Mouse (Mus musculus): ENCODE data around the gene Fam102a. TPM values are rescaled to one million over a fixed set of nuclear protein-coding genes. Genes with fewer than 3 reads are reported as not detected.

Gene Fam102a
- polyA plus RNA-seq, 1 experiment from 2014 or later, result 5.9 TPM

GRCm38 (mm10) chr2:32578146-32579046, 43.3 kb downstream of the Fam102a start:
- Histone ChIP-seq H3K4me2 (ENCODE audit: low read length) (no peak overlapping the region), H3K4me3 (ENCODE audit: low read depth, low read length) (no peak overlapping the region), H3K4me1 (ENCODE audit: control insufficient read depth, insufficient read depth, low read length) (peaks cover 5% of the 10 kb centered on the region; the same call in 1 of the 2 replicates), H3K36me3 (ENCODE audit: control insufficient read depth, insufficient read depth, low read length) (no peaks in the 10 kb centered on the region), H3K9ac (ENCODE audit: low read depth, low read length) (no peak overlapping the region), H3K27me3 (ENCODE audit: control insufficient read depth, insufficient read depth, low read depth, low read length) (peaks cover 9% of the 10 kb centered on the region), H3K9me3 (replicated peaks; ENCODE audit: control insufficient read depth, low read length, poor library complexity, severe bottlenecking) (no peaks in the 10 kb centered on the region), H3K27ac (ENCODE audit: low read length) (no peak overlapping the region)
- WGBS, result 37% methylated on average over 26 of the region's 30 CpGs
- ATAC-seq, result no peak

- Histone ChIP-seq H3K4me3 (ENCODE audit: low read depth, low read length) (peak overlapping the region; percentile 31; the same call in 1 of the 2 replicates), H3K36me3 (ENCODE audit: control insufficient read depth, insufficient read depth, low read length) (no peaks in the 10 kb centered on the region), H3K27ac (ENCODE audit: low read length) (no peak overlapping the region), H3K4me2 (ENCODE audit: low read length) (peak overlapping the region; percentile 39), H3K4me1 (ENCODE audit: control insufficient read depth, insufficient read depth, low read length) (peaks cover 5% of the 10 kb centered on the region), H3K9ac (ENCODE audit: low read depth, low read length) (no peak overlapping the region), H3K27me3 (ENCODE audit: control insufficient read depth, insufficient read depth, low read depth, low read length) (peaks cover 9% of the 10 kb centered on the region), H3K9me3 (replicated peaks; ENCODE audit: control insufficient read depth, low read length, poor library complexity, severe bottlenecking) (no peaks in the 10 kb centered on the region)
- peak; percentile 65 for ATAC-seq
- WGBS, result 29% methylated on average over 19 of the region's 19 CpGs
Observed at GRCm38 (mm10) chr2:32581450-32582095, 46.4 kb downstream of the Fam102a start.

DNA sequence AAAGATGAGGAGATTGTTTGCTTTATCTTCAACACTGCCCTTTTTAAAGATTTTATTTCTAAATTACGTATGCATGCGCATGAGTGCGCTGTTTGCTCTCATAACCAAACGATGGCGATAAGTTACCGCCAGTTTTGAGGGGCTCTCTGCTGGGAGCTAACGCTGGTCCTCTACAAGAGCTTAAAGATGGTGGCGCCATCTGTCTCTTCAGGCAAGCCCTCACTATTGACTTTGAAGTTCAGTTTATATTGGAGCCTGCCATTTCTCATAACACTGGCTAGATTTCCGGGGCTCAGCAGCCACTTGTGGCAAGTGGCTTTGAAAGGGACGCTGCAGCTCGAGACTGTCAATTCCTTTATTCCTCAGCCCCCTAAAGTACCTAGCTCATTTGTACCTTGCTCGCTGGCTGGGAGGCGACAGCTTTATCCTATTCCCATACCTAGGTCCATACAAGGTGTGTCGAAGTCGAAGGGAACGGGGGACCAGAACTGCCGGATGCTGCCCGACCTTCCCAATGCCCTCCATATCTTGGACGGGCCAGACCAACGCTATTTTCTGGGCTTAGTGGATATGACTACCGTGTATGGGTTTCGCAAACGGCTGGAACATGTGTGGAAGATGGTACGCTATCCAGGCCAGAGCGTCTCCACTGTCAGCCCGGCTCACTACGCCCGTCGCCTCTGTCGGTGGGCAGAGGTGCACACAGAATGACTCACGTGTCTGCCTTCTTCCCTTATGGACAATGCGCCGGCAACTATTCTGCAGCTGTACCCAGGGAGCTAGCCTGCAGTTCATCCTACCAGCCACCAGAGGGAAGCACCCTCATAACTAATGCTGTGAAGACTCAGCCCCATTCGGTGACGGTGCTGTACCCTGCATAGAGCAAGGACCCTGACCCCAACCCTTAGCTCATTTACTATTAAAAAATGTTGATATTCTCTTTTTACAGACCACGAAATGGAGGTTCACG, 48.0 kb downstream of the Fam102a start:
- peaks cover 6% of the 10 kb centered on the region for H3K27me3 ChIP-seq (ENCODE audit: control insufficient read depth, insufficient read depth, low read depth, low read length)
- peak overlapping the region; percentile 61 for H3K9ac ChIP-seq (ENCODE audit: low read depth, low read length)
- no peaks in the 10 kb centered on the region for H3K9me3 ChIP-seq (replicated peaks; ENCODE audit: control insufficient read depth, low read length, poor library complexity, severe bottlenecking)
- no peaks in the 10 kb centered on the region for H3K36me3 ChIP-seq (ENCODE audit: control insufficient read depth, insufficient read depth, low read length)
- peaks cover 12% of the 10 kb centered on the region for H3K4me1 ChIP-seq (ENCODE audit: control insufficient read depth, insufficient read depth, low read length)
- peak overlapping the region; percentile 62 for H3K4me2 ChIP-seq (ENCODE audit: low read length)
- WGBS, result 12% methylated on average over 37 of the region's 37 CpGs
- ATAC-seq, result peak; percentile 67
- peak overlapping the region; percentile 30 for H3K4me3 ChIP-seq (ENCODE audit: low read depth, low read length)
- peak overlapping the region; percentile 51 for H3K27ac ChIP-seq (ENCODE audit: low read length)

GRCm38 (mm10) chr2:32585149-32585714, 50.1 kb downstream of the Fam102a start:
- Histone ChIP-seq H3K27me3 (ENCODE audit: control insufficient read depth, insufficient read depth, low read depth, low read length) (no peaks in the 10 kb centered on the region), H3K4me1 (ENCODE audit: control insufficient read depth, insufficient read depth, low read length) (peaks cover 16% of the 10 kb centered on the region), H3K9ac (ENCODE audit: low read depth, low read length) (no peak overlapping the region), H3K4me3 (ENCODE audit: low read depth, low read length) (no peak overlapping the region), H3K36me3 (ENCODE audit: control insufficient read depth, insufficient read depth, low read length) (no peaks in the 10 kb centered on the region), H3K9me3 (replicated peaks; ENCODE audit: control insufficient read depth, low read length, poor library complexity, severe bottlenecking) (no peaks in the 10 kb centered on the region), H3K27ac (ENCODE audit: low read length) (no peak overlapping the region), H3K4me2 (ENCODE audit: low read length) (no peak overlapping the region)
- no peak for ATAC-seq
- 89% methylated on average over 7 of the region's 7 CpGs for WGBS

- Histone ChIP-seq H3K36me3 (ENCODE audit: control insufficient read depth, insufficient read depth, low read length) (no peaks in the 10 kb centered on the region), H3K9me3 (replicated peaks; ENCODE audit: control insufficient read depth, low read length, poor library complexity, severe bottlenecking) (no peaks in the 10 kb centered on the region), H3K4me1 (ENCODE audit: control insufficient read depth, insufficient read depth, low read length) (peaks cover 16% of the 10 kb centered on the region), H3K27me3 (ENCODE audit: control insufficient read depth, insufficient read depth, low read depth, low read length) (no peaks in the 10 kb centered on the region), H3K9ac (ENCODE audit: low read depth, low read length) (peak within 1 kb of the TSS; percentile 86), H3K4me2 (ENCODE audit: low read length) (peak within 1 kb of the TSS; percentile 66), H3K27ac (ENCODE audit: low read length) (peak within 1 kb of the TSS; percentile 60; the same call in 1 of the 2 replicates), H3K4me3 (ENCODE audit: low read depth, low read length) (peak within 1 kb of the TSS; percentile 63)
- under 1% methylated on average over 38 of the region's 38 CpGs for WGBS
- ATAC-seq, result peak; percentile 75
Observed at GRCm38 (mm10) chr2:32586871-32587351, 51.8 kb downstream of the Fam102a start, which contains the start of gene St6galnac4. TSS of gene St6galnac4 (plus strand) at chr2:32587095.

DNA sequence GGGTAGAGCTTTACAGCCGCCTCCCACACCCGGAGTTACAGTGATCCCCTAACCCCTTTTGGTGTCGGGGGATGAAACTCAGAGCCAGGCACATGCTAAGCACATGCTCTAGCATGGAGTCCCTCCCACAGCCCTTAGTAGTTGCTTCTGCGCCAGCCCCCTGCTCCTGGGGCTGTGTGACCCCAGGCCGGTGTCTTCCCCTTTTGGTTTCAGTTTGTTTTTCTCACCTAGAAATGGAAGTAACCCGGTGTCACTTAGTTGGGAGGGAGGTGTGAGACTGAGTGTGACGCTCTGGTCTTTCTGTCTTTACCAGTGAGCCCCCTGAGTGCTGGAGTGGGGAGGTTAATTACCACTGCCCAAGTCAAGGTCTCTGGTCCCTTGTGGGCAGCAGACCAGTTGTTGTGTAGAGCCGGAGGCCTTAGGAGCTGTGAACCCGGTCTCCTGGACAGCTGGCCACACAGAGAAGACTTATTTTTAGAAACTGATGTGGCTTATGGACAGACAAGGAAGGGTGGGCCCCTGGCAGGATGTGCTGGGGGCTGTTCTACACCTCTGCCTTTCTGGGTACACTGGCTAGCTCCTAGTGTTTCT, 52.7 kb downstream of the Fam102a start:
- no peaks in the 10 kb centered on the region for H3K36me3 ChIP-seq (ENCODE audit: control insufficient read depth, insufficient read depth, low read length)
- peaks cover 15% of the 10 kb centered on the region for H3K4me1 ChIP-seq (ENCODE audit: control insufficient read depth, insufficient read depth, low read length)
- peak overlapping the region; percentile 86; the same call in 1 of the 2 replicates for H3K9ac ChIP-seq (ENCODE audit: low read depth, low read length)
- 50% methylated on average over 9 of the region's 9 CpGs for WGBS
- no peak for ATAC-seq
- no peaks in the 10 kb centered on the region for H3K9me3 ChIP-seq (replicated peaks; ENCODE audit: control insufficient read depth, low read length, poor library complexity, severe bottlenecking)
- peak overlapping the region; percentile 63 for H3K4me3 ChIP-seq (ENCODE audit: low read depth, low read length)
- no peak overlapping the region for H3K27ac ChIP-seq (ENCODE audit: low read length)
- peak overlapping the region; percentile 66 for H3K4me2 ChIP-seq (ENCODE audit: low read length)
- H3K27me3 ChIP-seq (ENCODE audit: control insufficient read depth, insufficient read depth, low read depth, low read length), result no peaks in the 10 kb centered on the region

GRCm38 (mm10) chr2:32589213-32589795, 54.2 kb downstream of the Fam102a start:
- ATAC-seq, result no peak
- no peak overlapping the region for H3K4me3 ChIP-seq (ENCODE audit: low read depth, low read length)
- no peak overlapping the region for H3K4me2 ChIP-seq (ENCODE audit: low read length)
- H3K9ac ChIP-seq (ENCODE audit: low read depth, low read length), result no peak overlapping the region
- H3K36me3 ChIP-seq (ENCODE audit: control insufficient read depth, insufficient read depth, low read length), result 0 out of 2 replicates have a peak, but pooled peaks cover 6% of the 10 kb centered on the region
- H3K27ac ChIP-seq (ENCODE audit: low read length), result no peak overlapping the region
- H3K27me3 ChIP-seq (ENCODE audit: control insufficient read depth, insufficient read depth, low read depth, low read length), result no peaks in the 10 kb centered on the region
- no peaks in the 10 kb centered on the region for H3K9me3 ChIP-seq (replicated peaks; ENCODE audit: control insufficient read depth, low read length, poor library complexity, severe bottlenecking)
- H3K4me1 ChIP-seq (ENCODE audit: control insufficient read depth, insufficient read depth, low read length), result peaks cover 13% of the 10 kb centered on the region
- WGBS, result 71% methylated on average over 11 of the region's 11 CpGs

Measured in midbrain, embryonic 16.5 days (tissue).